Mouse (Mus musculus): ENCODE measurements around the gene Ptprn2.

Ptprn2 gene

DNA sequence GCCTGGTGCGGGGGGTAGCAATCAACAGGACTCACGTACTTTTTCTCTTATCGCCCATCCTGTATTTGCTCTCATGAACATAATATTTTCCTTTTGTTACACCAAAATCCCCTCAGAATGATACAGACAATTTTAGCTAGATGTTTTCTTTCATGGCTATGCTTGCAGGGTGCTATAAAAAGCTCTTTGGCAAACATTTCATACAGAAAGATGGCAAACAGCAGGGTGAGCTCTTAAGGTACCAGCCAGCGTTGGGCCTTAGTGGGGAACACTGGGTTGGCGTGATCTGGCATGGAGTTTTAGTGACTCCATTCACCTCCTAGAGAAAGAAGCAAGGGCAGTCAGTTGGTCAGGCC, 771.3 kb downstream of the Ptprn2 start:
- DNase-seq (ENCODE audit: low read depth, low spot score) = no peak
- no peaks in the 10 kb centered on the region for H3K36me3 ChIP-seq (ENCODE audit: control insufficient read depth, insufficient read depth, low read length, poor library complexity, severe bottlenecking)
- no peaks in the 10 kb centered on the region for H3K27me3 ChIP-seq (ENCODE audit: control insufficient read depth, insufficient read depth, low read length, poor library complexity, severe bottlenecking)

- no peaks in the 10 kb centered on the region for H3K27me3 ChIP-seq (ENCODE audit: control insufficient read depth, insufficient read depth, low read length, poor library complexity, severe bottlenecking)
- no peak for DNase-seq (ENCODE audit: low read depth, low spot score)
- H3K36me3 ChIP-seq (ENCODE audit: control insufficient read depth, insufficient read depth, low read length, poor library complexity, severe bottlenecking) = no peaks in the 10 kb centered on the region
These were observed 771.8 kb downstream of the Ptprn2 start for GRCm38 (mm10) chr12:117257205-117257920.

DNA sequence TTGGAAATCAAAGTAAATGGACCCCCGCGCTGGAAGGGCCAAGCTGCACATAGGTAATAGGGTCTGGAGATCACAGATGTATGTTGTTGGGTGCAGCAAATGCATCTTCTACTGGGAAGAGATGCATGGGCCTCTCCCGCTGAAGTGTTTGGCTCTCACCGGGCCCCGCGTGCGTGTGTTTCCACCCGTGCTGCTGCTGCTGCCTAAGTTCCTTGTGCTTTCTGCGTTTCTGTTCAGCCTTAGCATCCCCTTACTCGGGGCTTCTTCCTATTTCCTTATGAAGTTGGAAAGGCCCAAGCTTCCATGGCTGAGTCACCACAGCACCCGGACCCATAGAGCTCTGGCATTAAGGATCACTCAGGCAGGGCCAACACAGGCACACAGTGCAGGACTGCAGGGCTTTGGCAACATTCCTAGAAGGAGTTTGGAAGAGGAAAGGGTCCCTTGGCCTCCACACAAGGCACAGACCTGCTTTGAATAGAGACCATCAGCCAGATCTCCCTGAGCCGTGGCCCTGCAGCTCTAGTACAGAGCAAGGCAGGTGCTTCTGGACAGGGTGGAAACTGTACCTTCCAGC, 772.5 kb downstream of the Ptprn2 start:
- DNase-seq (ENCODE audit: low read depth, low spot score) = no peak
- H3K36me3 ChIP-seq (ENCODE audit: control insufficient read depth, insufficient read depth, low read length, poor library complexity, severe bottlenecking) = no peaks in the 10 kb centered on the region
- H3K27me3 ChIP-seq (ENCODE audit: control insufficient read depth, insufficient read depth, low read length, poor library complexity, severe bottlenecking) = no peaks in the 10 kb centered on the region

- no peaks in the 10 kb centered on the region for H3K36me3 ChIP-seq (ENCODE audit: control insufficient read depth, insufficient read depth, low read length, poor library complexity, severe bottlenecking)
- H3K27me3 ChIP-seq (ENCODE audit: control insufficient read depth, insufficient read depth, low read length, poor library complexity, severe bottlenecking) = no peaks in the 10 kb centered on the region
- peak; percentile 4 for DNase-seq (ENCODE audit: low read depth, low spot score)
These were observed 775.1 kb downstream of the Ptprn2 start for GRCm38 (mm10) chr12:117260391-117261164.

DNA sequence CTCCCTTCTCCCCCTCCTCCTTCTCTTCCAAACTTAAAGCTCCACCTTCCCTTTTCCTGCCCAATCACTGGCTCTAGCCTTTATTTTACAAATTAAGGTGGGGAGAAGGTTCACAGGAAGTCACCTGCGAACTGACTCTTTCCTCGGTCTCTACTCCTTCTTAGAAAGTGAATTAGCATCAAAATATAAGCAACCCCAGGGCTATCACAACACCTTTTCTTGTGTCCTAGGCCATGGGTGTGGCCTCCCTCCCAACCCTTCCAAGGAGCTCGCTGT, 775.6 kb downstream of the Ptprn2 start:
- DNase-seq (ENCODE audit: low read depth, low spot score) = no peak
- no peaks in the 10 kb centered on the region for H3K36me3 ChIP-seq (ENCODE audit: control insufficient read depth, insufficient read depth, low read length, poor library complexity, severe bottlenecking)
- no peaks in the 10 kb centered on the region for H3K27me3 ChIP-seq (ENCODE audit: control insufficient read depth, insufficient read depth, low read length, poor library complexity, severe bottlenecking)

DNA sequence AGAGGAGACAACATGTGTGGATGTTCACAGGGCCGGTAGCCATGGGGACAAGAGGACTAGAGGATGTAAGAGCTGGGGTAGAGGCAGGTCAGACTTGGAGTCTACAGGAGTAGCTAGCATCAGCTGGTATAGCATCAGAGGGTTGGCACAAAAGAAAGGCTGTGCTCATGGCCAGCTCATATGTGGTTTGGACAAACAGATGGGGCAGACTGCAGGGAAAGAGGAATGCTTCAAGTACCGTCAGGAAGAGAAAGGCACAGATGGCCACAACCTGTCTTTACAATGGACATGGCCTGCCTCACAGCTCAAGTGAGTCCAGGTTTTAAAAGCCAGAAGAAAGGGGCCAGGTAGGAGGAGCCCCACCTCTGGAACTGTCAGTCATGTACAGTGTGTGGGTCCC, 776.5 kb downstream of the Ptprn2 start:
- no peaks in the 10 kb centered on the region for H3K36me3 ChIP-seq (ENCODE audit: control insufficient read depth, insufficient read depth, low read length, poor library complexity, severe bottlenecking)
- DNase-seq (ENCODE audit: low read depth, low spot score) = no peak
- no peaks in the 10 kb centered on the region for H3K27me3 ChIP-seq (ENCODE audit: control insufficient read depth, insufficient read depth, low read length, poor library complexity, severe bottlenecking)

DNA sequence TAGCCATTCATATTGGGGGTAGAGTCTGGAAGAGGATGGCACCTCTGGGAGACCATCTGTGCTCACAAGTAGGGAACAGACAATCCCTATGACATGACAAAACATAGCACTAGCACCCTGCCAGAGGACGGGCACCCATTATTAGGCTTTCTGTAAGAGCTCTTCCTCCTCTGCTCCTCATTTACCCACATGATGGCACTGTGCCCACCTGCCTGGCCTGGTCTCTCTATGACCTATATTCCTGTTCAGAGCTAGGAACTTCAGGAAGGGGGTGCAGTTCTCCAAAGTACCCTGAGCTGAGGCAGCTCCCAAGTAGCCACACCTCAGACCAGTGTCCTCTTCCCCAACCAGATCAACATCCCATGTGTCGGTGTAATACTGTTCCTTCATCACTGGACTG, 777.6 kb downstream of the Ptprn2 start:
- no peaks in the 10 kb centered on the region for H3K36me3 ChIP-seq (ENCODE audit: control insufficient read depth, insufficient read depth, low read length, poor library complexity, severe bottlenecking)
- no peaks in the 10 kb centered on the region for H3K27me3 ChIP-seq (ENCODE audit: control insufficient read depth, insufficient read depth, low read length, poor library complexity, severe bottlenecking)
- no peak for DNase-seq (ENCODE audit: low read depth, low spot score)

DNA sequence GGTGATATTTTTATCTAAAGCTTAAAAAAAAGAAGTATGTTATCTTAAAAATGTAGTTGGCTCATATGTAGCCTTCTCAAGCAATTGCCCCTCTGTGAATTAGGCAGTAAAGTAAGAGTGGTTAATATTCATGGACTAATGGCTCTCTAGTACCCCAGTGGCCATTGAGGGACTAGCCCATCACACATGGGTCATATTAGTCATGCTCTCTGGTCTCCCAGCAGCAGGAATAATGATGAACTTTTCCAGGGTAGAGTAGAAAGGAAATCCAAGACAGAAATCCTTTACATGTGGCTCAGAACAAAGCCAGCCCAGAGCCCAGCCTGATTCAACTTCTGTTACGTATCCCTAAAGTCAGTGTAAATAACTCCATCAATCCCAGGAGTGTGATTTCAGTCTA, 779.7 kb downstream of the Ptprn2 start:
- no peak for DNase-seq (ENCODE audit: low read depth, low spot score)
- Histone ChIP-seq H3K27me3 (ENCODE audit: control insufficient read depth, insufficient read depth, low read length, poor library complexity, severe bottlenecking) (no peaks in the 10 kb centered on the region), H3K36me3 (ENCODE audit: control insufficient read depth, insufficient read depth, low read length, poor library complexity, severe bottlenecking) (no peaks in the 10 kb centered on the region)

GRCm38 (mm10) chr12:117268543-117269172, 783.1 kb downstream of the Ptprn2 start:
- DNase-seq (ENCODE audit: low read depth, low spot score) = no peak
- no peaks in the 10 kb centered on the region for H3K27me3 ChIP-seq (ENCODE audit: control insufficient read depth, insufficient read depth, low read length, poor library complexity, severe bottlenecking)
- H3K36me3 ChIP-seq (ENCODE audit: control insufficient read depth, insufficient read depth, low read length, poor library complexity, severe bottlenecking) = no peaks in the 10 kb centered on the region

DNA sequence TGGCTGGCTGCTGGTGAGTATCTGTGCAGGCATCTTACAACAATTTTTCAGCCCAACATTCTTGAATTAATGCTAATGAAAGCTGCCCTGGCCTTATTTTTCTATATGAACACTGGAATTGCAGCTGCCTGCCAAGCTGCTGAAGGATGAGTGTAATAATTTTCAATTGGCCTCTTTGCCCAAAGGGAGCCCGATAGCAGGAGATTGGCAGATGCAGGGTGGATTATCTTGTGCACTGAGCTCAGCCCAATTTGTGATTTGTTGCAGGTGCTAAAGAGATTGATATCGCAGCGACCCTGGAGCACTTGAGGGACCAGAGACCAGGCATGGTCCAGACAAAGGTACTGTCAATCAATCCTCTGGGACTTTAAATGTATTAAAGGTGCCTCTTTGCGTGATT, 783.8 kb downstream of the Ptprn2 start:
- Histone ChIP-seq H3K27me3 (ENCODE audit: control insufficient read depth, insufficient read depth, low read length, poor library complexity, severe bottlenecking) (no peaks in the 10 kb centered on the region), H3K36me3 (ENCODE audit: control insufficient read depth, insufficient read depth, low read length, poor library complexity, severe bottlenecking) (no peaks in the 10 kb centered on the region)
- no peak for DNase-seq (ENCODE audit: low read depth, low spot score)

DNA sequence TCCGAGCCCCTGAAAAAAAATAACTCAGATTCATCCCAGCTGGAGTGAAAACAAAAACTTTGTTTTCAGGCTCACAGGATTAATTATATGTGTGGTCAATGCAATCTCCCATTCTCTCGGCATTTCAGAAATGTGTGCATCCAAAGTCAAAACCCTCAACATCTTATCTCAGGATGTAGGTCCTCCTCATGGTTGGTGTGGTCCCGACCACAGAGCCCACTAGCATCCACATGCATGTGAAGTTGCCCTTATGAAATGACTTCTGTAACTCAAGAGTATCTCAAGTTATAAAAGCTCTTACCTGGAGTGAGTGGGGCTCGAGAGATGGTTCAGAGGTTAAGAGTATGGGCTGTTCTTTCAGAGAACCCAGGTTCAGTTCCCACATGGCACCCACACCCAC, 784.7 kb downstream of the Ptprn2 start:
- no peaks in the 10 kb centered on the region for H3K27me3 ChIP-seq (ENCODE audit: control insufficient read depth, insufficient read depth, low read length, poor library complexity, severe bottlenecking)
- no peak for DNase-seq (ENCODE audit: low read depth, low spot score)
- no peaks in the 10 kb centered on the region for H3K36me3 ChIP-seq (ENCODE audit: control insufficient read depth, insufficient read depth, low read length, poor library complexity, severe bottlenecking)

- no peaks in the 10 kb centered on the region for H3K27me3 ChIP-seq (ENCODE audit: control insufficient read depth, insufficient read depth, low read length, poor library complexity, severe bottlenecking)
- no peak for DNase-seq (ENCODE audit: low read depth, low spot score)
These were observed 787.6 kb downstream of the Ptprn2 start for GRCm38 (mm10) chr12:117273166-117273565.

DNA sequence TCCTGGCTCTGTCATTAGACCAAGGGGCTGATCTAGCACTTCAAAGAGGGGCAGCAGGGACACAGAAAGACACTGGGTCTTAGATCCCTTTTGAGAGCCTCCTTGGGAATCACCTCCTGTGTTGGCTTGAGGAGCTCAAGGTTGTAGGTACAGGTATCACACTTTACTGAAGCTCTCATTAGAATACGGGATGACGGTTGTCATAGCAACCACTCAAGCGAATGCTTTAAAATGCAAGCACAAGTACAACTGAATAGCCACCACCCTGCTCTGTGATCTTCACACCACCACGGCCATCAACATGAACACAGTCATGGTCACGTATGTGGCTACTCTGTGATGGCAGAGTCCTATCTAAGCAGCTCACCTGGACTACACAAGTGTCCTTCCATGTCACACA, 789.1 kb downstream of the Ptprn2 start:
- H3K36me3 ChIP-seq (ENCODE audit: control insufficient read depth, insufficient read depth, low read length, poor library complexity, severe bottlenecking) = no peaks in the 10 kb centered on the region
- DNase-seq (ENCODE audit: low read depth, low spot score) = no peak

More at GRCm38 (mm10) chr12:117273166-117273565, 787.6 kb downstream of the Ptprn2 start:
- no peaks in the 10 kb centered on the region for H3K36me3 ChIP-seq (ENCODE audit: control insufficient read depth, insufficient read depth, low read length, poor library complexity, severe bottlenecking)

GRCm38 (mm10) chr12:117280790-117281189, 795.3 kb downstream of the Ptprn2 start:
- no peaks in the 10 kb centered on the region for H3K36me3 ChIP-seq (ENCODE audit: control insufficient read depth, insufficient read depth, low read length, poor library complexity, severe bottlenecking)
- DNase-seq (ENCODE audit: low read depth, low spot score) = no peak
- H3K27me3 ChIP-seq (ENCODE audit: control insufficient read depth, insufficient read depth, low read length, poor library complexity, severe bottlenecking) = no peaks in the 10 kb centered on the region; the same call in 1 of the 2 replicates

More for the DNA sequence above, 789.1 kb downstream of the Ptprn2 start:
- no peaks in the 10 kb centered on the region for H3K27me3 ChIP-seq (ENCODE audit: control insufficient read depth, insufficient read depth, low read length, poor library complexity, severe bottlenecking)

- Histone ChIP-seq H3K36me3 (ENCODE audit: control insufficient read depth, insufficient read depth, low read length, poor library complexity, severe bottlenecking) (no peaks in the 10 kb centered on the region), H3K27me3 (ENCODE audit: control insufficient read depth, insufficient read depth, low read length, poor library complexity, severe bottlenecking) (no peaks in the 10 kb centered on the region; the same call in 1 of the 2 replicates)
- no peak for DNase-seq (ENCODE audit: low read depth, low spot score)
These were observed 797.1 kb downstream of the Ptprn2 start for GRCm38 (mm10) chr12:117282659-117283058.

Data from splenic B cell, adult 2 months (primary cell).